Mouse (Mus musculus) bone marrow macrophage, adult 2 months (primary cell): ENCODE results near the gene Znhit2.

Experiments
- CTCF ChIP-seq: IDR thresholded peaks from 2 replicates; pipeline ENCODE4 v1.5.1; 2012; ENCODE audit warnings: low read depth, mild to moderate bottlenecking, low read length, moderate library complexity
- POLR2A ChIP-seq: IDR thresholded peaks from 2 replicates; pipeline ENCODE4 v1.6.1; 2012; ENCODE audit warnings: mild to moderate bottlenecking, low read depth, low read length, borderline replicate concordance

GRCm38 (mm10) chr19:6063081-6063480, 2.1 kb downstream of the Znhit2 start:
- TF ChIP-seq POLR2A (no peak), CTCF (no peak)
